Mouse (Mus musculus) limb, embryonic 11.5 days (tissue): ENCODE measurements around the gene Mad1l1. TPM values are rescaled to one million over a fixed set of nuclear protein-coding genes. Genes with fewer than 3 reads are reported as not detected.

Source experiments
- ATAC-seq: fragments of 200-750 bp; cut with Nextera tagmentation; 2 replicates; pipeline ENCODE4 v1.8.0; 2017; ENCODE audit warnings: low read depth; ENCODE audit not compliant: insufficient number of reproducible peaks, low FRiP score, low TSS enrichment
- DNase-seq: peaks from one replicate; pipeline ENCODE4 v3.0.0-alpha.2; 2015; ENCODE audit warnings: low spot score
- H3K27ac ChIP-seq: fragments of 300-500 bp; sonication (generic); replicated peaks from 2 replicates; pipeline ENCODE4 v1.5.1; 2014; ENCODE audit warnings: low read depth, mild to moderate bottlenecking, low read length
- H3K27me3 ChIP-seq: fragments of 300-500 bp; sonication (generic); 2 replicates; pipeline ENCODE4 v1.6.1; 2014; ENCODE audit warnings: mild to moderate bottlenecking, low read length, mixed read lengths; ENCODE audit not compliant: control insufficient read depth, insufficient read depth
- H3K36me3 ChIP-seq: fragments of 300-500 bp; sonication (generic); 2 replicates; pipeline ENCODE4 v1.6.1; 2014; ENCODE audit warnings: mild to moderate bottlenecking, low read length, moderate library complexity, mixed read lengths; ENCODE audit not compliant: control insufficient read depth, insufficient read depth
- H3K4me1 ChIP-seq: fragments of 300-500 bp; sonication (generic); 2 replicates; pipeline ENCODE4 v1.6.1; 2014; ENCODE audit warnings: low read length, mixed read lengths; ENCODE audit not compliant: control insufficient read depth, insufficient read depth
- H3K4me2 ChIP-seq: fragments of 300-500 bp; sonication (generic); 2 replicates; pipeline ENCODE4 v1.6.1; 2014; ENCODE audit warnings: low read depth, mild to moderate bottlenecking, moderate library complexity; ENCODE audit not compliant: severe bottlenecking
- H3K4me3 ChIP-seq: fragments of 300-500 bp; sonication (generic); 2 replicates; pipeline ENCODE4 v1.5.1; 2014; ENCODE audit warnings: low read depth, low read length
- H3K9ac ChIP-seq: fragments of 300-500 bp; sonication (generic); 2 replicates; pipeline ENCODE4 v1.6.1; 2014; ENCODE audit warnings: mild to moderate bottlenecking, low read length
- H3K9me3 ChIP-seq: fragments of 300-500 bp; sonication (generic); 2 replicates; pipeline ENCODE4 v1.6.1; 2016; ENCODE audit warnings: low read length; ENCODE audit not compliant: control insufficient read depth
- WGBS: fragments of 180-500 bp; shearing (Covaris S2); extraction: QIAGEN DNeasy Blood & Tissue Kit; methylation state at CpG from one replicate; pipeline ENCODE4 v1.1.7; 2014; 5-methylcytosine and 5-hydroxymethylcytosine counted together
- polyA plus RNA-seq: library from polyadenylated mRNA; unstranded; fragments of >200 nt; fragmentation: Nextera tagmentation; extraction: Ambion mirVana; gene quantifications from 2 replicates; pipeline ENCODE4 v1.2.1, GENCODE M21; 2014

The Mad1l1 gene
- polyA plus RNA-seq, 1 experiment from 2014 or later, result 51.5 TPM

- ATAC-seq (no peak), DNase-seq (no peak)
- Histone ChIP-seq H3K27ac (no peak overlapping the region), H3K4me1 (peaks cover 10% of the 10 kb centered on the region), H3K9ac (no peak overlapping the region), H3K4me2 (no peak overlapping the region), H3K27me3 (no peaks in the 10 kb centered on the region), H3K4me3 (no peak overlapping the region), H3K36me3 (no peaks in the 10 kb centered on the region), H3K9me3 (no peaks in the 10 kb centered on the region)
- WGBS, result 84% methylated on average over 6 of the region's 6 CpGs
These were observed 110.8 kb downstream of the Mad1l1 start for GRCm38 (mm10) chr5:140210417-140211184.

GRCm38 (mm10) chr5:140208743-140209409, 112.5 kb downstream of the Mad1l1 start:
- Histone ChIP-seq H3K4me3 (no peak overlapping the region), H3K9me3 (no peaks in the 10 kb centered on the region), H3K27ac (peak overlapping the region; percentile 56; the same call in 1 of the 2 replicates), H3K4me1 (peaks cover 10% of the 10 kb centered on the region), H3K9ac (no peak overlapping the region), H3K4me2 (0 out of 2 replicates have a peak overlapping the region, but pooled peaks have one; percentile 15), H3K27me3 (no peaks in the 10 kb centered on the region), H3K36me3 (no peaks in the 10 kb centered on the region)
- ATAC-seq (peak; percentile 39; the same call in 1 of the 2 replicates), DNase-seq (peak; percentile 46)
- WGBS, result 43% methylated on average over 19 of the region's 19 CpGs

GRCm38 (mm10) chr5:140206726-140207703, 114.3 kb downstream of the Mad1l1 start:
- H3K4me2 ChIP-seq, result no peak overlapping the region
- H3K36me3 ChIP-seq, result no peaks in the 10 kb centered on the region
- WGBS, result 88% methylated on average over 19 of the region's 19 CpGs
- no peak overlapping the region for H3K27ac ChIP-seq
- no peak for ATAC-seq
- peaks cover 10% of the 10 kb centered on the region for H3K4me1 ChIP-seq
- no peak overlapping the region for H3K4me3 ChIP-seq
- no peak overlapping the region for H3K9ac ChIP-seq
- no peak for DNase-seq
- no peaks in the 10 kb centered on the region for H3K9me3 ChIP-seq
- no peaks in the 10 kb centered on the region for H3K27me3 ChIP-seq

GRCm38 (mm10) chr5:140205991-140206390, 115.4 kb downstream of the Mad1l1 start:
- Histone ChIP-seq H3K9ac (no peak overlapping the region), H3K4me1 (peaks cover 10% of the 10 kb centered on the region), H3K36me3 (no peaks in the 10 kb centered on the region), H3K4me3 (no peak overlapping the region), H3K9me3 (no peaks in the 10 kb centered on the region), H3K27me3 (no peaks in the 10 kb centered on the region), H3K27ac (no peak overlapping the region), H3K4me2 (no peak overlapping the region)
- no peak for DNase-seq
- 81% methylated on average over 2 of the region's 2 CpGs for WGBS
- no peak for ATAC-seq

GRCm38 (mm10) chr5:140204465-140204864, 116.9 kb downstream of the Mad1l1 start:
- no peak overlapping the region for H3K27ac ChIP-seq
- H3K4me1 ChIP-seq, result peaks cover 10% of the 10 kb centered on the region

GRCm38 (mm10) chr5:140204037-140204436, 117.3 kb downstream of the Mad1l1 start:
- Histone ChIP-seq H3K4me3 (no peak overlapping the region), H3K27ac (no peak overlapping the region), H3K4me2 (no peak overlapping the region), H3K36me3 (no peaks in the 10 kb centered on the region), H3K27me3 (no peaks in the 10 kb centered on the region), H3K9ac (no peak overlapping the region), H3K4me1 (peaks cover 6% of the 10 kb centered on the region), H3K9me3 (no peaks in the 10 kb centered on the region)
- ATAC-seq (no peak), DNase-seq (no peak)
- WGBS, result 89% methylated on average over 5 of the region's 5 CpGs

More at GRCm38 (mm10) chr5:140204465-140204864, 116.9 kb downstream of the Mad1l1 start:
- Histone ChIP-seq H3K4me2 (no peak overlapping the region), H3K9ac (no peak overlapping the region), H3K9me3 (no peaks in the 10 kb centered on the region), H3K27me3 (no peaks in the 10 kb centered on the region), H3K4me3 (no peak overlapping the region), H3K36me3 (no peaks in the 10 kb centered on the region)
- ATAC-seq, result no peak
- no peak for DNase-seq
- WGBS, result 83% methylated on average over 3 of the region's 3 CpGs

- H3K4me1 ChIP-seq, result no peaks in the 10 kb centered on the region
- no peak overlapping the region for H3K27ac ChIP-seq
- H3K4me3 ChIP-seq, result no peak overlapping the region
- H3K9me3 ChIP-seq, result no peaks in the 10 kb centered on the region
- H3K4me2 ChIP-seq, result no peak overlapping the region
- H3K9ac ChIP-seq, result no peak overlapping the region
- no peak for DNase-seq
- H3K27me3 ChIP-seq, result no peaks in the 10 kb centered on the region
- no peaks in the 10 kb centered on the region for H3K36me3 ChIP-seq
- ATAC-seq, result no peak
- WGBS, result 58% methylated on average over 2 of the region's 2 CpGs
These were observed 118.9 kb downstream of the Mad1l1 start for GRCm38 (mm10) chr5:140202451-140202850.

GRCm38 (mm10) chr5:140201566-140201965, 119.8 kb downstream of the Mad1l1 start:
- DNase-seq (no peak), ATAC-seq (no peak)
- H3K27me3 ChIP-seq, result no peaks in the 10 kb centered on the region
- no peak overlapping the region for H3K4me3 ChIP-seq
- H3K36me3 ChIP-seq, result no peaks in the 10 kb centered on the region
- H3K4me2 ChIP-seq, result no peak overlapping the region
- no peak overlapping the region for H3K9ac ChIP-seq
- H3K27ac ChIP-seq, result no peak overlapping the region
- H3K4me1 ChIP-seq, result no peaks in the 10 kb centered on the region
- H3K9me3 ChIP-seq, result no peaks in the 10 kb centered on the region
- 88% methylated on average over 5 of the region's 5 CpGs for WGBS
